Mouse (Mus musculus): ENCODE results near the gene Fam168a.

DNA sequence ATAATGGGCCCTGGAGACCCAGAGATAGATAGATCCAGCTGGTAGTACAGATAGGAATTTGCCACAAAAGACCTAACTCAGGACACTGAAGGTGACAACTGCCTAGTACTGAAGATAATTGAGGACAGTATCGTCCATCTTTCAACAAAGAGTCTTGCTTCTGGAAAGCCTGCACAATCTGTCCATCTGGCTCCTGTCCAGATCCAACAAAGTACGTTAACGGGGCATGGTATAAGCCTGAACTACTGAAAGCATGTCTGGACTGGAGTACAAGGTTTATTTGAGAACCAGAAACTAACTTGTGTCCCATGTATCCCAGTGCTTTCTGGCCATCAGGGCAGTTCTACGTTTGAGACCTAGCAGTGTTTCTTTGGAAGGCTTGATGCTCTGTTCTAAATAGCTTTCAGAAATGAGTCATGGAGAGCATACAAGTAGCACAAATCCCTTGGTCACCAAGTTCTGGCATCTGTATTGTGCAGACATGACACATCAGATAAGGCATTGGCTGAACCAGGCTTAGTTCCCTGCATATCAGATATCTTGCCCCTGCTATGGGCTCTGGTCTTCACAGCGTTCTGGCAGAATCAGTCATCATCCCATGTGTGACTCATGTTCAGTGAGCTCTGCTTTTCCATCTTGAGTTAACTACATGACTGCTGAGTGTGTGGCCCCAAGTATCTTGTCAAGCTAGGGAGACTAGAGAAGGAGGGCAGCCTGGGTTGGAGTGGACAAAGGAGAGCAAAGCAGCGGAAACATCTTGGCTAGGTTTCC lies 133.4 kb downstream of the Fam168a start:
- TF ChIP-seq GATA2 (IDR thresholded peaks at IDR 0.05; ENCODE audit: borderline replicate concordance, low read depth, low read length) = no peak
- TF ChIP-seq CTCF (IDR thresholded peaks at IDR 0.05; ENCODE audit: low read depth, low read length) = no peak
- no peak for TF ChIP-seq GATA1 (IDR thresholded peaks at IDR 0.05; ENCODE audit: borderline replicate concordance, low read length)

Measured in G1E (cell line).